Mouse (Mus musculus) adrenal gland, adult 2 months (tissue): ENCODE results near the gene Syt13. TPM values are rescaled to one million over a fixed set of nuclear protein-coding genes. Genes with fewer than 3 reads are reported as not detected.

ENCODE experiments used
- polyA plus RNA-seq: library from polyadenylated mRNA; depleted of rRNA; stranded (reverse); fragments of >200 nt; gene quantifications from 2 replicates; pipeline ENCODE4 v1.2.3, GENCODE M21; 2012; rRNA removed
- total RNA-seq, 2 experiments: library from RNA; stranded (reverse); gene quantifications; 2 replicates each; pipeline ENCODE4 v1.2.3; 2021

The Syt13 gene
- total and polyA plus RNA-seq, 3 experiments = 0.15 to 1.6 (median 0.89) TPM

Other genes starting within 250 kb of the Syt13 start
- gene Prdm11, start 131.1 kb downstream of the Syt13 start, total RNA-seq = 10 to 100 TPM; 36.4 to 52.4 TPM
- 38.3 and 39.8 TPM in 2 replicates for gene Prdm11, start 131.1 kb downstream of the Syt13 start, polyA plus RNA-seq